Mouse (Mus musculus) cortical plate, adult 2 months (tissue): ENCODE measurements around the gene Usp3. TPM values are rescaled to one million over a fixed set of nuclear protein-coding genes. Genes with fewer than 3 reads are reported as not detected.
A peak's percentile ranks its signal among the peaks of the same experiment; 100 is the strongest.

Experiments used
- H3K27ac ChIP-seq: fragments of 200-500 bp; 2 replicates; pipeline ENCODE4 v1.5.1; 2012; ENCODE audit warnings: low read length, control low read depth, inconsistent platforms; ENCODE audit not compliant: insufficient read depth
- H3K4me1 ChIP-seq: fragments of 200-500 bp; 2 replicates; pipeline ENCODE4 v1.6.1; 2011; ENCODE audit warnings: low read length; ENCODE audit not compliant: control insufficient read depth, insufficient read depth
- H3K4me3 ChIP-seq: fragments of 200-500 bp; 2 replicates; pipeline ENCODE4 v1.5.1; 2011; ENCODE audit warnings: mild to moderate bottlenecking, low read length, control low read depth; ENCODE audit not compliant: insufficient read depth
- CTCF ChIP-seq: fragments of 200-500 bp; IDR thresholded peaks from 2 replicates; pipeline ENCODE4 v1.5.1; 2011; ENCODE audit warnings: mild to moderate bottlenecking, control low read depth, low read length; ENCODE audit not compliant: insufficient read depth; ENCODE audit errors: extremely low read depth
- POLR2A ChIP-seq: fragments of 200-500 bp; IDR thresholded peaks from 2 replicates; pipeline ENCODE4 v1.6.1; 2011; ENCODE audit warnings: mild to moderate bottlenecking, low read length, control low read depth; ENCODE audit not compliant: insufficient read depth; ENCODE audit errors: extremely low read depth
- polyA plus RNA-seq: library from polyadenylated mRNA; depleted of rRNA; stranded (reverse); fragments of >200 nt; gene quantifications from 2 replicates; pipeline ENCODE4 v1.2.3, GENCODE M21; 2012; rRNA removed

Usp3 gene
- polyA plus RNA-seq, 1 experiment, result 26.7 TPM

GRCm38 (mm10) chr9:66505141-66505917 lies 87.6 kb downstream of the Usp3 start:
- H3K27ac ChIP-seq, result peak overlapping the region; percentile 22
- no peak overlapping the region for H3K4me3 ChIP-seq
- TF ChIP-seq CTCF, result no peak
- TF ChIP-seq POLR2A, result no peak
- peaks cover 3% of the 10 kb centered on the region; the same call in 1 of the 2 replicates for H3K4me1 ChIP-seq

- TF ChIP-seq CTCF, result no peak
- TF ChIP-seq POLR2A, result no peak
- peak overlapping the region; percentile 22; the same call in 1 of the 2 replicates for H3K27ac ChIP-seq
Observed at GRCm38 (mm10) chr9:66504518-66504917, 88.4 kb downstream of the Usp3 start.

GRCm38 (mm10) chr9:66503879-66504411 lies 89.0 kb downstream of the Usp3 start:
- Histone ChIP-seq H3K4me3 (no peak overlapping the region), H3K4me1 (peaks cover 3% of the 10 kb centered on the region; the same call in 1 of the 2 replicates), H3K27ac (peak overlapping the region; percentile 66; the same call in 1 of the 2 replicates)
- TF ChIP-seq CTCF (no peak), POLR2A (no peak)

More at GRCm38 (mm10) chr9:66504518-66504917, 88.4 kb downstream of the Usp3 start:
- peaks cover 3% of the 10 kb centered on the region; the same call in 1 of the 2 replicates for H3K4me1 ChIP-seq
- no peak overlapping the region for H3K4me3 ChIP-seq

- no peak overlapping the region for H3K4me3 ChIP-seq
- peaks cover 3% of the 10 kb centered on the region; the same call in 1 of the 2 replicates for H3K4me1 ChIP-seq
- H3K27ac ChIP-seq, result no peak overlapping the region
- TF ChIP-seq POLR2A (no peak), CTCF (no peak)
Observed at GRCm38 (mm10) chr9:66501248-66501647, 91.7 kb downstream of the Usp3 start.

GRCm38 (mm10) chr9:66493992-66494391 lies 99.0 kb downstream of the Usp3 start:
- Histone ChIP-seq H3K27ac (no peak overlapping the region), H3K4me1 (no peaks in the 10 kb centered on the region), H3K4me3 (no peak overlapping the region)
- TF ChIP-seq CTCF (no peak), POLR2A (no peak)

- no peak for TF ChIP-seq CTCF
- no peak for TF ChIP-seq POLR2A
- H3K27ac ChIP-seq, result no peak overlapping the region
- H3K4me3 ChIP-seq, result no peak overlapping the region
- H3K4me1 ChIP-seq, result no peaks in the 10 kb centered on the region
Observed at GRCm38 (mm10) chr9:66492361-66492760, 100.6 kb downstream of the Usp3 start.

GRCm38 (mm10) chr9:66488786-66489185 lies 104.2 kb downstream of the Usp3 start:
- no peak overlapping the region for H3K27ac ChIP-seq
- TF ChIP-seq POLR2A (no peak), CTCF (no peak)
- H3K4me3 ChIP-seq, result no peak overlapping the region
- H3K4me1 ChIP-seq, result no peaks in the 10 kb centered on the region

GRCm38 (mm10) chr9:66483429-66483828 lies 109.5 kb downstream of the Usp3 start:
- no peak overlapping the region for H3K27ac ChIP-seq
- TF ChIP-seq POLR2A (no peak), CTCF (no peak)
- H3K4me1 ChIP-seq, result no peaks in the 10 kb centered on the region
- H3K4me3 ChIP-seq, result no peak overlapping the region

- no peak overlapping the region for H3K4me3 ChIP-seq
- TF ChIP-seq CTCF (no peak), POLR2A (no peak)
- no peak overlapping the region for H3K27ac ChIP-seq
- no peaks in the 10 kb centered on the region for H3K4me1 ChIP-seq
Observed at GRCm38 (mm10) chr9:66477785-66478184, 115.2 kb downstream of the Usp3 start.

GRCm38 (mm10) chr9:66465087-66465486 lies 127.9 kb downstream of the Usp3 start:
- Histone ChIP-seq H3K27ac (no peak overlapping the region), H3K4me1 (no peaks in the 10 kb centered on the region), H3K4me3 (no peak overlapping the region)
- TF ChIP-seq POLR2A (no peak), CTCF (peak; percentile 31; the same call in 1 of the 2 replicates)

Other genes with a start within 250 kb of the Usp3 start
- gene Herc1, start 242.7 kb downstream of the Usp3 start, polyA plus RNA-seq, result 64.5 and 68.5 TPM in 2 replicates
- gene Fbxl22, start 78.5 kb downstream of the Usp3 start, polyA plus RNA-seq, result 0.34 and 0.40 TPM in 2 replicates
- 6.0 and 6.5 TPM in 2 replicates for gene Car12, start 120.5 kb upstream of the Usp3 start, polyA plus RNA-seq
- 12.3 and 12.9 TPM in 2 replicates for gene Aph1b, start 202.3 kb upstream of the Usp3 start, polyA plus RNA-seq
- gene Gm10647, start 203.9 kb upstream of the Usp3 start, polyA plus RNA-seq, result 0.23 and 0.40 TPM in 2 replicates
- 5.3 and 5.5 TPM in 2 replicates for gene Aph1c, start 241.6 kb upstream of the Usp3 start, polyA plus RNA-seq